Mouse (Mus musculus) heart, adult 2 months (tissue): ENCODE data around the gene Slc35e3. TPM values are rescaled to one million over a fixed set of nuclear protein-coding genes. Genes with fewer than 3 reads are reported as not detected.

Experiments used
- DNase-seq, 2 experiments: peaks; one replicate each; pipeline ENCODE4 v3.0.0; 2021
- H3K27ac ChIP-seq: fragments of 200-600 bp; 2 replicates; pipeline ENCODE4 v1.8.1; 2022
- H3K27me3 ChIP-seq: fragments of 200-500 bp; 2 replicates; pipeline ENCODE4 v1.6.1; 2012; ENCODE audit warnings: mild to moderate bottlenecking, low read length, inconsistent platforms, mixed read lengths; ENCODE audit not compliant: control insufficient read depth, insufficient read depth
- H3K36me3 ChIP-seq: fragments of 200-500 bp; 2 replicates; pipeline ENCODE4 v1.6.1; 2012; ENCODE audit warnings: low read length, inconsistent platforms; ENCODE audit not compliant: control insufficient read depth, insufficient read depth
- H3K4me1 ChIP-seq: fragments of 200-500 bp; 2 replicates; pipeline ENCODE4 v1.6.1; 2011; ENCODE audit warnings: low read length; ENCODE audit not compliant: control insufficient read depth, insufficient read depth
- H3K4me3 ChIP-seq: fragments of 200-600 bp; 2 replicates; pipeline ENCODE4 v1.8.1; 2022
- H3K79me2 ChIP-seq: fragments of 200-500 bp; replicated peaks from 2 replicates; pipeline ENCODE4 v1.6.1; 2012; ENCODE audit warnings: mild to moderate bottlenecking, inconsistent platforms, low read length, moderate library complexity, mixed read lengths; ENCODE audit not compliant: control insufficient read depth, insufficient read depth
- H3K9ac ChIP-seq: fragments of 200-500 bp; 2 replicates; pipeline ENCODE4 v1.6.1; 2012; ENCODE audit warnings: low read depth, mild to moderate bottlenecking, control low read depth, inconsistent platforms, low read length, mixed read lengths
- CTCF ChIP-seq: fragments of 200-600 bp; IDR thresholded peaks from 2 replicates; pipeline ENCODE4 v1.8.1; 2022; ENCODE audit warnings: antibody characterized with exemption, mild to moderate bottlenecking, moderate library complexity
- EP300 ChIP-seq: fragments of 200-500 bp; IDR thresholded peaks from 2 replicates; pipeline ENCODE4 v1.6.1; 2011; ENCODE audit warnings: low read depth, low read length, control low read depth; ENCODE audit not compliant: insufficient read depth
- POLR2A ChIP-seq: fragments of 200-500 bp; IDR thresholded peaks from 2 replicates; pipeline ENCODE4 v1.6.1; 2011; ENCODE audit warnings: mild to moderate bottlenecking, low read depth, low read length, control low read depth; ENCODE audit not compliant: insufficient read depth
- WGBS: fragments of 180-500 bp; shearing (Covaris S2); methylation state at CpG from one replicate; pipeline ENCODE4 v1.1.7; 2018; 5-methylcytosine and 5-hydroxymethylcytosine counted together
- intact Hi-C: fragments of 180-260 bp; cut with DNase I; formaldehyde crosslinking; loops from one replicate; pipeline ENCODE4 v1.15.1; 2025
- polyA plus RNA-seq: library from polyadenylated mRNA; depleted of rRNA; stranded (reverse); fragments of >200 nt; gene quantifications from 2 replicates; pipeline ENCODE4 v1.2.3, GENCODE M21; 2012
- total RNA-seq, 2 experiments: library from RNA; stranded (reverse); gene quantifications; 2 replicates each; pipeline ENCODE4 v1.2.3; 2021

The Slc35e3 gene
- total and polyA plus RNA-seq, 3 experiments: 5.7 to 8.0 (median 7.4) TPM

GRCm38 (mm10) chr10:117765116-117765894 lies 19.1 kb upstream of the Slc35e3 start:
- Histone ChIP-seq H3K79me2 (no peaks in the 10 kb centered on the region), H3K27me3 (no peaks in the 10 kb centered on the region), H3K4me1 (no peaks in the 10 kb centered on the region), H3K9ac (no peak overlapping the region), H3K27ac (no peak overlapping the region), H3K36me3 (no peaks in the 10 kb centered on the region), H3K4me3 (no peak overlapping the region)
- WGBS: 93% methylated on average over 11 of the region's 11 CpGs
- DNase-seq: no peak
- intact Hi-C loops: no loop called here
- no peak for TF ChIP-seq POLR2A
- no peak for TF ChIP-seq CTCF
- no peak for TF ChIP-seq EP300

- TF ChIP-seq CTCF (no peak), POLR2A (no peak), EP300 (no peak)
- intact Hi-C loops: no loop called here
- no peaks in the 10 kb centered on the region for H3K36me3 ChIP-seq
- H3K4me3 ChIP-seq: no peak overlapping the region
- no peak for DNase-seq
- H3K79me2 ChIP-seq: no peaks in the 10 kb centered on the region
- H3K27ac ChIP-seq: no peak overlapping the region
- H3K4me1 ChIP-seq: no peaks in the 10 kb centered on the region
- WGBS: 89% methylated on average over 6 of the region's 6 CpGs
- H3K9ac ChIP-seq: no peak overlapping the region
- no peaks in the 10 kb centered on the region for H3K27me3 ChIP-seq
These were observed 18.4 kb upstream of the Slc35e3 start for GRCm38 (mm10) chr10:117764598-117764997.

GRCm38 (mm10) chr10:117763588-117764190 lies 17.5 kb upstream of the Slc35e3 start:
- 95% methylated on average over 16 of the region's 16 CpGs for WGBS
- H3K9ac ChIP-seq: no peak overlapping the region
- no peaks in the 10 kb centered on the region for H3K36me3 ChIP-seq
- no peak for DNase-seq
- no peak for TF ChIP-seq EP300
- TF ChIP-seq CTCF: no peak
- no peak for TF ChIP-seq POLR2A
- no peaks in the 10 kb centered on the region for H3K4me1 ChIP-seq
- H3K79me2 ChIP-seq: no peaks in the 10 kb centered on the region
- H3K4me3 ChIP-seq: no peak overlapping the region
- no peaks in the 10 kb centered on the region for H3K27me3 ChIP-seq
- intact Hi-C loops: no loop called here
- no peak overlapping the region for H3K27ac ChIP-seq

GRCm38 (mm10) chr10:117762966-117763365 lies 16.8 kb upstream of the Slc35e3 start:
- DNase-seq: no peak
- no peaks in the 10 kb centered on the region for H3K36me3 ChIP-seq
- H3K79me2 ChIP-seq: no peaks in the 10 kb centered on the region
- no peak for TF ChIP-seq EP300
- H3K27me3 ChIP-seq: no peaks in the 10 kb centered on the region
- no peaks in the 10 kb centered on the region for H3K4me1 ChIP-seq
- intact Hi-C loops: no loop called here
- H3K4me3 ChIP-seq: no peak overlapping the region
- 95% methylated on average over 12 of the region's 12 CpGs for WGBS
- H3K27ac ChIP-seq: no peak overlapping the region
- no peak overlapping the region for H3K9ac ChIP-seq

GRCm38 (mm10) chr10:117762281-117762830 lies 16.2 kb upstream of the Slc35e3 start:
- no peak overlapping the region for H3K9ac ChIP-seq
- WGBS: 92% methylated on average over 2 of the region's 2 CpGs
- intact Hi-C loops: no loop called here
- no peak for DNase-seq
- no peak overlapping the region for H3K27ac ChIP-seq
- H3K4me1 ChIP-seq: no peaks in the 10 kb centered on the region
- no peaks in the 10 kb centered on the region for H3K79me2 ChIP-seq
- TF ChIP-seq CTCF: no peak
- TF ChIP-seq POLR2A: no peak
- no peak for TF ChIP-seq EP300
- no peaks in the 10 kb centered on the region for H3K36me3 ChIP-seq
- H3K4me3 ChIP-seq: no peak overlapping the region
- no peaks in the 10 kb centered on the region for H3K27me3 ChIP-seq

GRCm38 (mm10) chr10:117761551-117761950 lies 15.4 kb upstream of the Slc35e3 start:
- no peak overlapping the region for H3K27ac ChIP-seq
- H3K4me1 ChIP-seq: no peaks in the 10 kb centered on the region
- no peaks in the 10 kb centered on the region for H3K79me2 ChIP-seq
- intact Hi-C loops: no loop called here
- no peak overlapping the region for H3K9ac ChIP-seq
- H3K4me3 ChIP-seq: no peak overlapping the region
- TF ChIP-seq POLR2A (no peak), CTCF (no peak), EP300 (no peak)
- no peaks in the 10 kb centered on the region for H3K36me3 ChIP-seq
- 94% methylated on average over 6 of the region's 6 CpGs for WGBS
- H3K27me3 ChIP-seq: no peaks in the 10 kb centered on the region
- no peak for DNase-seq
